Mouse (Mus musculus) stomach, postnatal 0 days (tissue): ENCODE measurements around the gene Maml1. TPM values are rescaled to one million over a fixed set of nuclear protein-coding genes. Genes with fewer than 3 reads are reported as not detected.

Experiments used
- ATAC-seq: fragments of 200-750 bp; cut with Nextera tagmentation; 2 replicates; pipeline ENCODE4 v1.8.0; 2017; ENCODE audit not compliant: low FRiP score, low TSS enrichment
- DNase-seq: peaks from one replicate; pipeline ENCODE4 v3.0.0-alpha.2; 2016; ENCODE audit warnings: low spot score
- H3K27ac ChIP-seq: fragments of 300-500 bp; sonication (generic); replicated peaks from 2 replicates; pipeline ENCODE4 v1.5.1; 2014; ENCODE audit warnings: mild to moderate bottlenecking, control low read depth
- H3K27me3 ChIP-seq: fragments of 300-500 bp; sonication (generic); 2 replicates; pipeline ENCODE4 v1.6.1; 2014; ENCODE audit warnings: low read length; ENCODE audit not compliant: control insufficient read depth, insufficient read depth
- H3K36me3 ChIP-seq: fragments of 300-500 bp; sonication (generic); 2 replicates; pipeline ENCODE4 v1.6.1; 2014; ENCODE audit warnings: low read length, mixed read lengths; ENCODE audit not compliant: control insufficient read depth, insufficient read depth
- H3K4me1 ChIP-seq: fragments of 300-500 bp; sonication (generic); replicated peaks from 2 replicates; pipeline ENCODE4 v1.6.1; 2014; ENCODE audit warnings: antibody characterized with exemption; ENCODE audit not compliant: control insufficient read depth, insufficient read depth
- H3K4me2 ChIP-seq: fragments of 300-500 bp; sonication (generic); replicated peaks from 2 replicates; pipeline ENCODE4 v1.6.1; 2014; ENCODE audit warnings: low read depth, mild to moderate bottlenecking, control low read depth, moderate library complexity
- H3K4me3 ChIP-seq: fragments of 300-500 bp; sonication (generic); 2 replicates; pipeline ENCODE4 v1.5.1; 2014; ENCODE audit warnings: low read depth, low read length, control low read depth
- H3K9ac ChIP-seq: fragments of 300-500 bp; sonication (generic); 2 replicates; pipeline ENCODE4 v1.6.1; 2014; ENCODE audit warnings: mild to moderate bottlenecking, low read length, control low read depth, mixed read lengths
- H3K9me3 ChIP-seq: fragments of 300-500 bp; sonication (generic); 2 replicates; pipeline ENCODE4 v1.6.1; 2016; ENCODE audit warnings: low read length; ENCODE audit not compliant: control insufficient read depth
- CTCF ChIP-seq: IDR thresholded peaks from 2 replicates; pipeline ENCODE4 v1.5.1; 2016; ENCODE audit warnings: antibody characterized with exemption, low read depth, mild to moderate bottlenecking, moderate library complexity
- EP300 ChIP-seq: optimal IDR thresholded peaks from 2 replicates; pipeline ENCODE3; 2016; ENCODE audit warnings: antibody characterized with exemption
- WGBS: fragments of 180-500 bp; shearing (Covaris S2); extraction: QIAGEN DNeasy Blood & Tissue Kit; methylation state at CpG from one replicate; pipeline ENCODE4 v1.1.7; 2014; 5-methylcytosine and 5-hydroxymethylcytosine counted together
- polyA plus RNA-seq: library from polyadenylated mRNA; unstranded; fragments of >200 nt; fragmentation: Nextera tagmentation; extraction: Ambion mirVana; gene quantifications from 2 replicates; pipeline ENCODE4 v1.2.1, GENCODE M21; 2015

The Maml1 gene
- polyA plus RNA-seq, 1 experiment from 2014 or later = 2.4 TPM

- Histone ChIP-seq H3K4me1 (peaks cover 13% of the 10 kb centered on the region; the same call in 1 of the 2 replicates), H3K27ac (peak overlapping the region; percentile 81), H3K27me3 (no peaks in the 10 kb centered on the region), H3K36me3 (no peaks in the 10 kb centered on the region; the same call in 1 of the 2 replicates), H3K9me3 (no peaks in the 10 kb centered on the region), H3K4me2 (no peak overlapping the region), H3K9ac (no peak overlapping the region), H3K4me3 (no peak overlapping the region)
- TF ChIP-seq CTCF (no peak), EP300 (no peak)
- ATAC-seq (peak; percentile 83), DNase-seq (peak; percentile 93)
- WGBS = 44% methylated on average over 11 of the region's 11 CpGs
Observed at GRCm38 (mm10) chr11:50212848-50213758, 79.0 kb downstream of the Maml1 start.

- no peak overlapping the region for H3K9ac ChIP-seq
Observed at GRCm38 (mm10) chr11:50212060-50212739, 79.9 kb downstream of the Maml1 start.

GRCm38 (mm10) chr11:50211322-50212059, 80.6 kb downstream of the Maml1 start:
- H3K4me3 ChIP-seq = peak overlapping the region; percentile 100
- DNase-seq (no peak), ATAC-seq (no peak)
- H3K4me1 ChIP-seq = peaks cover 13% of the 10 kb centered on the region; the same call in 1 of the 2 replicates
- peak overlapping the region; percentile 69 for H3K4me2 ChIP-seq
- peak overlapping the region; percentile 100 for H3K9ac ChIP-seq
- H3K9me3 ChIP-seq = no peaks in the 10 kb centered on the region
- H3K27ac ChIP-seq = peak overlapping the region; percentile 100
- peaks cover 9% of the 10 kb centered on the region for H3K36me3 ChIP-seq
- WGBS = 96% methylated on average over 3 of the region's 3 CpGs
- H3K27me3 ChIP-seq = no peaks in the 10 kb centered on the region
- TF ChIP-seq EP300 (no peak), CTCF (no peak)

More at GRCm38 (mm10) chr11:50212060-50212739, 79.9 kb downstream of the Maml1 start:
- Histone ChIP-seq H3K27ac (peak overlapping the region; percentile 81), H3K4me3 (no peak overlapping the region), H3K27me3 (no peaks in the 10 kb centered on the region), H3K9me3 (no peaks in the 10 kb centered on the region), H3K36me3 (peaks cover 2% of the 10 kb centered on the region), H3K4me2 (no peak overlapping the region), H3K4me1 (peaks cover 13% of the 10 kb centered on the region; the same call in 1 of the 2 replicates)
- TF ChIP-seq EP300 (no peak), CTCF (no peak)
- WGBS = 68% methylated on average over 3 of the region's 3 CpGs
- DNase-seq (no peak), ATAC-seq (no peak)

GRCm38 (mm10) chr11:50210505-50211151, 81.5 kb downstream of the Maml1 start, which contains the start of the genes Sqstm1 and Mgat4b:
Gene Sqstm1 (minus strand): TSS chr11:50210827.
Gene Mgat4b (plus strand): TSS chr11:50210890.
- Histone ChIP-seq H3K4me1 (peaks cover 13% of the 10 kb centered on the region; the same call in 1 of the 2 replicates), H3K4me2 (peak within 1 kb of the TSS; percentile 69), H3K27me3 (no peaks in the 10 kb centered on the region), H3K9ac (peak within 1 kb of the TSS; percentile 100), H3K36me3 (peaks cover 18% of the 10 kb centered on the region), H3K27ac (peak within 1 kb of the TSS; percentile 100), H3K4me3 (peak within 1 kb of the TSS; percentile 100), H3K9me3 (no peaks in the 10 kb centered on the region)
- WGBS = 1% methylated on average over 48 of the region's 48 CpGs
- ATAC-seq (peak; percentile 41), DNase-seq (peak; percentile 84)
- peak; percentile 48 for TF ChIP-seq EP300
- peak; percentile 29 for TF ChIP-seq CTCF

- H3K4me2 ChIP-seq = peak overlapping the region; percentile 69
- DNase-seq (peak; percentile 96), ATAC-seq (peak; percentile 88)
- no peak for TF ChIP-seq EP300
- no peak for TF ChIP-seq CTCF
- peaks cover 13% of the 10 kb centered on the region; the same call in 1 of the 2 replicates for H3K4me1 ChIP-seq
- H3K36me3 ChIP-seq = peaks cover 18% of the 10 kb centered on the region
- H3K27ac ChIP-seq = peak overlapping the region; percentile 100
- under 1% methylated on average over 23 of the region's 24 CpGs for WGBS
- no peaks in the 10 kb centered on the region for H3K9me3 ChIP-seq
- H3K9ac ChIP-seq = peak overlapping the region; percentile 100
- H3K4me3 ChIP-seq = peak overlapping the region; percentile 100
- H3K27me3 ChIP-seq = no peaks in the 10 kb centered on the region
Observed at GRCm38 (mm10) chr11:50210101-50210504, 82.0 kb downstream of the Maml1 start.
